Mouse (Mus musculus) thymus, adult 2 months (tissue): ENCODE measurements at regions not wholly inside any gene's neighbourhood (a gene's known extent, or its start where the extent isn't known, plus 50 kb on each side); places are given as distances from the start of the nearest gene placed in this dataset.

ENCODE experiments used
- DNase-seq: peaks from one replicate; pipeline ENCODE4 v3.0.0; 2021
- H3K27ac ChIP-seq: fragments of 200-500 bp; 2 replicates; pipeline ENCODE4 v1.5.1; 2012; ENCODE audit warnings: low read length, control low read depth; ENCODE audit not compliant: control insufficient read depth, insufficient read depth
- H3K27me3 ChIP-seq: fragments of 200-500 bp; 2 replicates; pipeline ENCODE4 v1.6.1; 2012; ENCODE audit warnings: mild to moderate bottlenecking, low read length, moderate library complexity, mixed read lengths; ENCODE audit not compliant: control insufficient read depth, insufficient read depth
- H3K36me3 ChIP-seq: fragments of 200-500 bp; 2 replicates; pipeline ENCODE4 v1.6.1; 2012; ENCODE audit warnings: mild to moderate bottlenecking, low read length, moderate library complexity; ENCODE audit not compliant: control insufficient read depth, insufficient read depth
- H3K4me1 ChIP-seq: fragments of 200-500 bp; replicated peaks from 2 replicates; pipeline ENCODE4 v1.6.1; 2012; ENCODE audit warnings: low read length; ENCODE audit not compliant: control insufficient read depth, insufficient read depth
- H3K4me3 ChIP-seq: fragments of 200-500 bp; 2 replicates; pipeline ENCODE4 v1.5.1; 2012; ENCODE audit warnings: mild to moderate bottlenecking, low read length, control low read depth, moderate library complexity; ENCODE audit not compliant: control insufficient read depth, insufficient read depth
- CTCF ChIP-seq: fragments of 200-500 bp; IDR thresholded peaks from 2 replicates; pipeline ENCODE4 v1.5.1; 2012; ENCODE audit warnings: mild to moderate bottlenecking, control low read depth, low read length, moderate library complexity, borderline replicate concordance; ENCODE audit not compliant: control insufficient read depth, poor library complexity, insufficient read depth; ENCODE audit errors: extremely low read depth
- POLR2A ChIP-seq: fragments of 200-500 bp; IDR thresholded peaks from 2 replicates; pipeline ENCODE4 v1.6.1; 2012; ENCODE audit warnings: mild to moderate bottlenecking, low read length, control low read depth, moderate library complexity; ENCODE audit not compliant: control insufficient read depth, poor library complexity, insufficient read depth; ENCODE audit errors: extremely low read depth
- WGBS: fragments of 180-500 bp; shearing (Covaris S2); methylation state at CpG from one replicate; pipeline ENCODE4 v1.1.7; 2018; 5-methylcytosine and 5-hydroxymethylcytosine counted together

DNA sequence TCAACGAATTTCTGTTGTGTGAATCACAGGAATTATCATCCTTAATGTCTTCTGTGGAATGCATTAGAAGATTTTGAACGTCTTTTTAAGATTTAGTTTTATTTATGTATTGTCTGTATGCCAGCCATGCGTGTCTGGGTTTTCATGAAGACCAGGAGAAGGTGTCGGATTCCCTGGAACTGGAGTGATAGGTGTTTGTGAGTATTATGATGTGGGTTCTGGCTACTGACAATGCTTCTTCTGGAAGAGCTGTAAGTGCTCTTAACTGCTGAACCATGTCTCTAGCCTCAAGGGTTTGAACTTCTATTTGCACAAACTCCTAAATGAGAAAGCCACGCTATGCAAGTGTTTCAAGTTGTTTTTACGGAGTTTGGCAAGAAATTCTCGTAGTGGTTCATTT lies 296.5 kb downstream of the Sdhaf3 start:
- H3K4me1 ChIP-seq, result no peaks in the 10 kb centered on the region
- H3K27me3 ChIP-seq, result no peaks in the 10 kb centered on the region
- DNase-seq, result no peak
- 79% methylated on average over 7 of the region's 7 CpGs for WGBS
- no peak overlapping the region for H3K4me3 ChIP-seq
- no peaks in the 10 kb centered on the region for H3K36me3 ChIP-seq
- no peak for TF ChIP-seq POLR2A
- no peak for TF ChIP-seq CTCF
- no peak overlapping the region for H3K27ac ChIP-seq

- Histone ChIP-seq H3K36me3 (no peaks in the 10 kb centered on the region), H3K27me3 (no peaks in the 10 kb centered on the region), H3K27ac (no peak overlapping the region), H3K4me1 (no peaks in the 10 kb centered on the region), H3K4me3 (no peak overlapping the region)
- no peak for DNase-seq
- WGBS, result 50% methylated on average over 4 of the region's 4 CpGs
- TF ChIP-seq POLR2A, result no peak
Observed at GRCm38 (mm10) chr6:7277431-7277830, 277.2 kb upstream of the Tac1 start.

- no peaks in the 10 kb centered on the region for H3K27me3 ChIP-seq
- 89% methylated on average over 1 of the region's 1 CpGs for WGBS
- H3K4me1 ChIP-seq, result no peaks in the 10 kb centered on the region
- H3K36me3 ChIP-seq, result no peaks in the 10 kb centered on the region
- no peak overlapping the region for H3K27ac ChIP-seq
- TF ChIP-seq CTCF (no peak), POLR2A (no peak)
- no peak for DNase-seq
- no peak overlapping the region for H3K4me3 ChIP-seq
Observed at GRCm38 (mm10) chr6:7306956-7307355, 247.7 kb upstream of the Tac1 start.

DNA sequence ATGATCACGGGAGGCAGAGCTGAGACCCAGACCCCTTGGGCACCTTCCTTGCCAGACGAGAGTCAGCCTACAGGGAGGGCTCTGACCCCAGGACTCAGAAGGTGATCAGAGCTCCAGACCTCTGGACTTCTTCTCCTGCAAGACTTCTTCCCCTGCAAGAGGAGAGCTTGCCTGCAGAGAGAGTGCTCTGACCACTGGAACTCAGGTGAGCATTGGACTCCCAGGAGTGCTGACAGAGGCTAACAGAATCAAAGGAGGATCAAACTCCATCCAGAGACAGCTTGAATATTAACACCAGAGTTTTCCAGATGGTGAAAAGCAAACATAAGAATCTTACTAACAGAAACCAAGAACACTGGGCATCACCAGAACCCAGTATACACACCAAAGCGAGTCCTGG lies 241.2 kb upstream of the Tac1 start:
- WGBS, result 81% methylated on average over 3 of the region's 3 CpGs
- H3K4me3 ChIP-seq, result no peak overlapping the region
- no peaks in the 10 kb centered on the region for H3K36me3 ChIP-seq
- no peaks in the 10 kb centered on the region for H3K27me3 ChIP-seq
- H3K4me1 ChIP-seq, result no peaks in the 10 kb centered on the region
- DNase-seq, result no peak
- no peak for TF ChIP-seq POLR2A
- TF ChIP-seq CTCF, result no peak
- no peak overlapping the region for H3K27ac ChIP-seq

DNA sequence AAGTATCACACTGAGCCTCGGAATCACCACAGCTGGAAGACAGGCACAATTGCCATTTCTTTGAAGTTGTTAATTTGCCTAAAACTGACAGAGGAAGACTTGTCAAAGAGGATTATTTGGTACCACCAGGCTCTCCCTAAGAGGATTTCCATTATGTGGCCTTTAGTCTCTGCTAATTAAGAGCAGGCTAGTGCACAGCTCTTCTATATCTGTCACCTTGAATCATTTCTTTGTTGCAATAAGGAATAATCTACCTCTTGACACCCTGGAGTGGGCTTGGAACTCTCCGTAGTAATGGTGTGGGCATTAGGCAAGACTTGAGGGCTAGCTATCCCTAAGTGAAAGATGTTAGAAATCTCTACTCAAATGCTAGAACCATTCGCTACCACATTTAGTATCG lies 227.7 kb upstream of the Tac1 start:
- no peak for TF ChIP-seq CTCF
- TF ChIP-seq POLR2A, result no peak
- Histone ChIP-seq H3K27me3 (no peaks in the 10 kb centered on the region), H3K4me3 (no peak overlapping the region), H3K36me3 (no peaks in the 10 kb centered on the region), H3K27ac (no peak overlapping the region), H3K4me1 (no peaks in the 10 kb centered on the region)
- DNase-seq, result no peak
- WGBS, result 86% methylated on average over 4 of the region's 4 CpGs

DNA sequence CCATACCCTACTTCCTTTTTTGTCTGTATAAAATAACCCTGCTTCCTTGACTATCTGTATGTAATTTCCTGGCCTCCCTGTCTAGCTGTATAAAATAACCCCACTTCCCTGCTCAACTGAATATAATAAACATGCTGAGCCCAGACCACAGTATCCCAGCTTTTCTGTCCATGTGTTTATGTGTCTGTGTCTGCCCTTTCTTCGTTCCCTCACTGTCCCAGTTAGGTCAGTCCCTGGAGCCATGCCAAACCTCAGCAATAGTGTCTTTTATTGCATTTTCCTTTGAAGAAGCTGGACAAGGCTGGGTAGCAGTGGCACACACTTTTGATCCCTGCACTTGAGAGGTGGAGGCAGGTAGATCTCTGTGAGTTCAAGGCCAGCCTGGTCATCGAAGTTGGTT lies 198.0 kb upstream of the Tac1 start:
- Histone ChIP-seq H3K4me1 (no peaks in the 10 kb centered on the region), H3K36me3 (no peaks in the 10 kb centered on the region), H3K27me3 (no peaks in the 10 kb centered on the region), H3K27ac (no peak overlapping the region), H3K4me3 (no peak overlapping the region)
- TF ChIP-seq POLR2A, result no peak
- TF ChIP-seq CTCF, result no peak
- 60% methylated on average over 2 of the region's 2 CpGs for WGBS
- DNase-seq, result no peak

DNA sequence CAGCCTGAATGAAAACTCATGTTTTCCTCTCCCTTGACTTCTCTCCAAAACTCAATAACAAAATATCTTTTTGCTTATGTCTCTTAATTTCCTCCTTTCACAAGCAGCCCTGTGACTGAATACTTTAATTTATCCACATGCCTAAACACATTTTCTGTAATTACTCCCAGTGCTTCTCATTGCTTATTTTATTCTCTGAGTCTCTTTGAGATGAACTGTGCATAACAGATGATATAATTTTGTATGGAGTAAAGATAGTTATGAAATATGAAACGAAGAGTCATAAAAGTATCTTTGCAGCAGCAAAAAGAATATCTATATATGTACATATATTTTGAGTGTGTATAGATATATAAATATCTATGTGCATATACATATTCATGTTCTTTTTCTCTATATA lies 187.5 kb upstream of the Tac1 start:
- WGBS, result 75% methylated on average over 1 of the region's 1 CpGs
- Histone ChIP-seq H3K27me3 (no peaks in the 10 kb centered on the region), H3K27ac (no peak overlapping the region), H3K36me3 (no peaks in the 10 kb centered on the region), H3K4me1 (no peaks in the 10 kb centered on the region), H3K4me3 (no peak overlapping the region)
- DNase-seq, result no peak
- TF ChIP-seq POLR2A (no peak), CTCF (no peak)
